Mouse (Mus musculus): ENCODE results near the gene Olfr1438-ps1. TPM values are rescaled to one million over a fixed set of nuclear protein-coding genes. Genes with fewer than 3 reads are reported as not detected.
"Not testable (repeated sequence)": the region's sequence is repeated elsewhere in the genome, so short reads cannot be mapped to it uniquely, and the experiment has no call there.

Gene Olfr1438-ps1
- not detected for total RNA-seq (2022)

GRCm38 (mm10) chr19:12335810-12336209, at the start of gene Olfr1438-ps1:
Olfr1438-ps1 (minus strand) TSS chr19:12335910.
- no peak for DNase-seq (ENCODE audit: low spot score in 2 of 2)

- DNase-seq (ENCODE audit: low spot score in 2 of 2), result peak; percentile 76 to 83
Measured at GRCm38 (mm10) chr19:12374465-12375025, 38.8 kb upstream of the Olfr1438-ps1 start.

GRCm38 (mm10) chr19:12373004-12373403, 37.3 kb upstream of the Olfr1438-ps1 start:
- no peak for DNase-seq (ENCODE audit: low spot score in 2 of 2)

GRCm38 (mm10) chr19:12325001-12325400, 10.7 kb downstream of the Olfr1438-ps1 start, which contains the start of gene Olfr1437:
Olfr1437 (minus strand) TSS chr19:12325101.
- no peak for DNase-seq (ENCODE audit: low spot score in 2 of 2)

GRCm38 (mm10) chr19:12299030-12299429, 36.7 kb downstream of the Olfr1438-ps1 start, which contains the start of gene Olfr1436:
Olfr1436 (minus strand) TSS chr19:12299130.
- not testable (repeated sequence) for DNase-seq (ENCODE audit: low spot score in 2 of 2)

GRCm38 (mm10) chr19:12292979-12293378, 42.7 kb downstream of the Olfr1438-ps1 start:
- DNase-seq (ENCODE audit: low spot score in 2 of 2), result peak; percentile 5 to 11

GRCm38 (mm10) chr19:12279554-12279953, 56.2 kb downstream of the Olfr1438-ps1 start, which contains the start of gene Olfr1434:
Olfr1434 (plus strand) TSS chr19:12279854.
- DNase-seq (ENCODE audit: low spot score in 2 of 2), result no peak

Other genes with a start within 250 kb of the Olfr1438-ps1 start
- gene Olfr1426, start 243.9 kb downstream of the Olfr1438-ps1 start, total RNA-seq (2022), result not detected
- gene Olfr1427, start 232.6 kb downstream of the Olfr1438-ps1 start, total RNA-seq (2022), result not detected
- not detected for gene Olfr1428, start 220.0 kb downstream of the Olfr1438-ps1 start, total RNA-seq (2022)
- not detected for gene Olfr76, start 212.7 kb downstream of the Olfr1438-ps1 start, total RNA-seq (2022)
- gene Olfr1555-ps1, start 165.8 kb downstream of the Olfr1438-ps1 start, total RNA-seq (2022), result not detected
- not detected for gene Olfr1431, start 135.3 kb downstream of the Olfr1438-ps1 start, total RNA-seq (2022)
- not detected for gene Olfr1432, start 103.3 kb downstream of the Olfr1438-ps1 start, total RNA-seq (2022)
- not detected for gene Olfr262, start 94.3 kb downstream of the Olfr1438-ps1 start, total RNA-seq (2022)
- gene Olfr235, start 74.9 kb downstream of the Olfr1438-ps1 start, total RNA-seq (2022), result not detected
- not detected for gene Olfr1434, start 56.1 kb downstream of the Olfr1438-ps1 start, total RNA-seq (2022)
- gene Olfr1436, start 36.8 kb downstream of the Olfr1438-ps1 start, total RNA-seq (2022), result not detected
- not detected for gene Olfr1437, start 10.8 kb downstream of the Olfr1438-ps1 start, total RNA-seq (2022)
- not detected for gene Olfr1440, start 51.4 kb upstream of the Olfr1438-ps1 start, total RNA-seq (2022)
- gene Olfr1441, start 81.5 kb upstream of the Olfr1438-ps1 start, total RNA-seq (2022), result not detected
- gene Pfpl, start 92.0 kb upstream of the Olfr1438-ps1 start, total RNA-seq (2022), result not detected
- 100 to 1,000 TPM in 2 of 4 experiments, 1 to 10 TPM in 2; 7.5 to 158 (median 61.7) TPM for gene Mpeg1, start 124.9 kb upstream of the Olfr1438-ps1 start, total RNA-seq (2022)
- 10 to 100 TPM; 37.1 to 40.9 (median 39.5) TPM for gene Dtx4, start 165.5 kb upstream of the Olfr1438-ps1 start, total RNA-seq (2022)
- 1 to 10 TPM; 1.4 to 3.9 (median 2.3) TPM for gene Fam111a, start 209.8 kb upstream of the Olfr1438-ps1 start, total RNA-seq (2022)